Mouse (Mus musculus) G1E (cell line): ENCODE data around the gene Ugt3a1. TPM values are rescaled to one million over a fixed set of nuclear protein-coding genes. Genes with fewer than 3 reads are reported as not detected.
"Not testable (repeated sequence)": the region's sequence is repeated elsewhere in the genome, so short reads cannot be mapped to it uniquely, and the experiment has no call there.

ENCODE experiments used
- ATAC-seq: 2 replicates; pipeline ENCODE4 v1.8.0; 2016; ENCODE audit warnings: mild to moderate bottlenecking; ENCODE audit not compliant: insufficient number of reproducible peaks, poor library complexity, low FRiP score, severe bottlenecking; ENCODE audit errors: extremely low read depth
- DNase-seq: peaks from one replicate; pipeline ENCODE4 v3.0.0; 2012; ENCODE audit warnings: low spot score
- H3K27me3 ChIP-seq: 2 replicates; pipeline ENCODE4 v1.6.1; 2012; ENCODE audit warnings: mild to moderate bottlenecking, low read length, inconsistent platforms; ENCODE audit not compliant: insufficient read depth
- H3K36me3 ChIP-seq: replicated peaks from 2 replicates; pipeline ENCODE3; 2012; ENCODE audit warnings: mild to moderate bottlenecking, inconsistent platforms
- H3K4me1 ChIP-seq: 2 replicates; pipeline ENCODE4 v1.6.1; 2012; ENCODE audit warnings: low read depth, low read length, inconsistent platforms, mixed read lengths; ENCODE audit not compliant: insufficient read depth
- H3K4me3 ChIP-seq: 2 replicates; pipeline ENCODE4 v1.5.1; 2012; ENCODE audit warnings: low read depth, mild to moderate bottlenecking, inconsistent platforms, low read length, moderate library complexity, mixed read lengths
- H3K9me3 ChIP-seq: replicated peaks from 2 replicates; pipeline ENCODE4 v1.6.1; 2012; ENCODE audit warnings: inconsistent platforms
- CTCF ChIP-seq: IDR thresholded peaks from 2 replicates; pipeline ENCODE4 v1.5.1; 2012; ENCODE audit warnings: low read depth, low read length, inconsistent platforms, mixed read lengths
- GATA1 ChIP-seq: IDR thresholded peaks from 2 replicates; pipeline ENCODE4 v1.6.1; 2012; ENCODE audit warnings: borderline replicate concordance, low read length, inconsistent platforms, mixed read lengths
- GATA2 ChIP-seq: IDR thresholded peaks from 2 replicates; pipeline ENCODE4 v1.6.1; 2012; ENCODE audit warnings: low read depth, low read length, inconsistent platforms, borderline replicate concordance
- POLR2AphosphoS5 ChIP-seq: IDR thresholded peaks from 2 replicates; pipeline ENCODE4 v1.6.1; 2012; ENCODE audit warnings: low read depth, low read length, inconsistent platforms; ENCODE audit not compliant: insufficient replicate concordance
- TAL1 ChIP-seq: conservative IDR thresholded peaks from 2 replicates; pipeline ENCODE4 v1.6.1; 2012; ENCODE audit warnings: low read depth, low read length, inconsistent platforms, mixed read lengths
- polyA plus RNA-seq: library from polyadenylated mRNA; stranded (reverse); fragments of >175 nt; gene quantifications from 2 replicates; pipeline ENCODE4 v1.2.3, GENCODE M21; 2012
- total RNA-seq, 2 experiments: library from RNA; stranded (forward) in 1 of 2; stranded (reverse) in 1 of 2; fragments of 200-1000 nt in 1 of 2; fragments of >200 nt in 1 of 2; fragmentation: Nextera tagmentation in 1 of 2; gene quantifications; 2 replicates each; pipeline ENCODE4 v1.2.3; 2014 to 2017

Gene Ugt3a1
- total RNA-seq (2014; fragmentation: Nextera tagmentation) (not detected in 2 replicates), total RNA-seq (2017) (0.16 and 0.29 TPM in 2 replicates), polyA plus RNA-seq (not detected in 2 replicates)

DNA sequence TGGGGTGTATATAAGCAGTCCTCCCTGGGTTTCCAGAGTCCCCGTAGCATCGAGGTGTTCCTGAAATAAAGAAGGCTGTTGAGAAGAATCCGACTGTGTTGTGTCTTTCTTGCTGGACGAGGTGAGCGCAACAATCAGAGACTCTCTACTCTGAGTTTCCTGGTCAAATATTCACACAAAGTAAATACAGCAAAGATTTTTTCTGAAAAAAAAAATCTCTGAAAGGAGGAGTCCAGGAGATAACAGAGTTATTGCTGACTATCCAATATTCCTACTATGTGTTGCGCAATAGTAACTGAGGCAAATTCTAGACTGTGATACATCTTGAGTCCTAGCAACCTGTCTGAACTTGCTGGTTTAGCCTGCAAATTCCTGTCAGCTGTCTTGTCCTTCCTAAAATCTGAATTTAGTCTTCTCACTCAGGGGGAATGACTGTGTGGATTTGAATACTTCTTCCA lies at the start of gene Ugt3a1:
Ugt3a1 (plus strand) TSS at position 51 of the 458 bp plus-strand sequence.
- no peak for TF ChIP-seq GATA1
- TF ChIP-seq GATA2, result no peak
- TF ChIP-seq TAL1, result no peak
- TF ChIP-seq CTCF, result no peak
- no peak for TF ChIP-seq POLR2AphosphoS5
- Histone ChIP-seq H3K4me3 (no peak within 1 kb of the TSS), H3K36me3 (no peaks in the 10 kb centered on the region), H3K27me3 (no peaks in the 10 kb centered on the region; the same call in none of the 2 replicates), H3K4me1 (peaks cover under 1% of the 10 kb centered on the region; the same call in 1 of the 2 replicates), H3K9me3 (no peaks in the 10 kb centered on the region)
- DNase-seq (no peak), ATAC-seq (no peak)

DNA sequence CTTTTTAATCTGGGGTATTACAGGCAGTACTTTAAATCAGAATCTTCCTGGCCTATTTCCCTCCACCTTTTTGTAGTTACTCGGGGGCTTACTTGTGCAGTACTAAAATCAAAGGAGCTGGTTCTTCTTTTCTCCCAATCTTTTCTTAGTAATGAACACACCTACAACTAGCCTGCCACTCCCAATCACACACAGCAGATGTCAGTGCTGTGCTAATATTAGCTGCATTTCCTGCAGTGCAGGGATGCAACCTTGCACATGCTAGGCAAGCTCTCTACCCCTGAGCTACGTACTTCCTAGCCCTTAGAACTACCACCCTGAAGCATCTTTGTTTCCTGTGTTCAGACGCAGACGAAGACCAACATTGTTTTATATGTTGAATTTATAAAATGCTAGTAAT lies 45.8 kb upstream of the Ugt3a1 start:
- not testable (repeated sequence) for H3K36me3 ChIP-seq, ATAC-seq, H3K9me3 ChIP-seq, DNase-seq, H3K27me3 ChIP-seq, H3K4me3 ChIP-seq, H3K4me1 ChIP-seq

- Histone ChIP-seq H3K27me3 (peaks cover 5% of the 10 kb centered on the region; the same call in 1 of the 2 replicates), H3K9me3 (no peaks in the 10 kb centered on the region), H3K36me3 (no peaks in the 10 kb centered on the region), H3K4me3 (no peak overlapping the region), H3K4me1 (no peaks in the 10 kb centered on the region)
- TF ChIP-seq GATA2 (no peak), POLR2AphosphoS5 (no peak), GATA1 (no peak), CTCF (no peak), TAL1 (no peak)
- DNase-seq (no peak), ATAC-seq (no peak)
Measured at GRCm38 (mm10) chr15:9246345-9246744, 30.3 kb upstream of the Ugt3a1 start.

- H3K4me1 ChIP-seq, result no peaks in the 10 kb centered on the region
- ATAC-seq (no peak), DNase-seq (no peak)
- no peak overlapping the region for H3K4me3 ChIP-seq
- peaks cover 5% of the 10 kb centered on the region for H3K27me3 ChIP-seq
- no peaks in the 10 kb centered on the region for H3K36me3 ChIP-seq
- no peaks in the 10 kb centered on the region for H3K9me3 ChIP-seq
- TF ChIP-seq GATA2 (no peak), GATA1 (no peak), CTCF (no peak), POLR2AphosphoS5 (no peak), TAL1 (no peak)
Measured at GRCm38 (mm10) chr15:9252891-9253290, 23.8 kb upstream of the Ugt3a1 start.

DNA sequence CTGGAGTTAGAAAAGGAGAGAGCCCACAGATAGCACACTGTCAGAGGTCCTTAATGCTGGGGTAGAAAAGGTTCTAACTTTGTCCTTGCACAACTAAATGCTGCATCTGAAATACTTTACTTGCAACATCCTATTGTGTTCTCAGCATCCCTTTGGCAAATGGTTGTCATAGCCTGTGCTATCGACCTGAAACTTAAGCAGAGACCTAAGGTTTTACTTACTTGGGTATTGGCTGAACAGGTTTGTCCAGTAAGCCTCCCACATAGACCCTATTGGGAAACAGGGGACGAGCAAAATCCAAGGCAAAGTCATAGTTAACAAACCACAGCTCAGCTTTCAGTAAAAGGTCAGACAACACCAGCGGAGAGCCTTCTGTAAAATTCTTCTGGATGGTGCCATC lies 16.1 kb upstream of the Ugt3a1 start:
- Histone ChIP-seq H3K36me3 (no peaks in the 10 kb centered on the region), H3K4me1 (no peaks in the 10 kb centered on the region), H3K9me3 (no peaks in the 10 kb centered on the region), H3K27me3 (no peaks in the 10 kb centered on the region), H3K4me3 (no peak overlapping the region)
- TF ChIP-seq GATA2 (no peak), GATA1 (no peak), POLR2AphosphoS5 (no peak), CTCF (no peak), TAL1 (no peak)
- DNase-seq, result no peak
- no peak for ATAC-seq

DNA sequence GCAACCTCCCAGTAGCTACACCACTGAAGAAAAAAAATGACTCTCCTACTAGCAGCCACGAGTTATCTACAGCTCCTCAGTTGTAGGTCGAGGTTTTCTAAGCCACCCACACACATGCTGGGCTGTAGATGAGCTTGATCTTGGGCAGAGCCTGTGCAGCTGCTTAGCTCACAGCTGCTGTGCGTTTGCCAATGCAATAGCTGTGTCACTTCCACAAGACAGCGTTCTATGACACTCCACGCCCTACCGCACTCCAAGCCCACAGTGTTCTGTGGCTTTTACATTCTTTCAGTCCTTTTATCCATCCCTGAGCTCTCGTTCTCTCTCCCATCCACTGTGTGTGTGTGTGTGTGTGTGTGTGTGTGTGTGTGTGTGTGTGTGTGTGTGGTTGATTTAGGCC lies 4.8 kb upstream of the Ugt3a1 start:
- Histone ChIP-seq H3K36me3 (no peaks in the 10 kb centered on the region), H3K9me3 (no peaks in the 10 kb centered on the region), H3K4me3 (no peak overlapping the region), H3K27me3 (no peaks in the 10 kb centered on the region; the same call in 1 of the 2 replicates), H3K4me1 (peaks cover 2% of the 10 kb centered on the region; the same call in 1 of the 2 replicates)
- no peak for DNase-seq
- TF ChIP-seq GATA1, result no peak
- TF ChIP-seq TAL1, result no peak
- TF ChIP-seq CTCF, result no peak
- no peak for TF ChIP-seq GATA2
- no peak for TF ChIP-seq POLR2AphosphoS5
- ATAC-seq, result no peak
